Mouse (Mus musculus): ENCODE data around the gene Retsat.

Retsat gene

DNA sequence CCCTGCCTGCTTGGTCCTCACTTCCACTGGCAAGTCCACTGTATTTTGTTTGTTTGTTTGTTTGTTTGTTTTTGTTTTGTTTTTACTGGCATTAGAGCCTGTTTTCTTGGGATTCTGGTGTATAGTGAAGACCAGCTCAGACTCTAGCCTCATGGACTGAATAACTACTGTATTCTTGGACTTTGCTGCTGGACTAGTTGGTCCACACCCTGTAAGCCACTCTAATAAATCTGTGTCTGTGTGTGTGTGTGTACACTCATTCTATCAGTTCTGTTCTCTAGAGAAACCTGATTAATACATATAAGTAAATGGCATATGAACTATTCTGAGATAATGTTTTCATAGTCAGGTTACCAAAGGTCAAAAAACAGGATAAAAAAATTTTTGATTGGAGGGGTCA is 8.2 kb upstream of the Retsat start:
- DNase-seq, result no peak

DNA sequence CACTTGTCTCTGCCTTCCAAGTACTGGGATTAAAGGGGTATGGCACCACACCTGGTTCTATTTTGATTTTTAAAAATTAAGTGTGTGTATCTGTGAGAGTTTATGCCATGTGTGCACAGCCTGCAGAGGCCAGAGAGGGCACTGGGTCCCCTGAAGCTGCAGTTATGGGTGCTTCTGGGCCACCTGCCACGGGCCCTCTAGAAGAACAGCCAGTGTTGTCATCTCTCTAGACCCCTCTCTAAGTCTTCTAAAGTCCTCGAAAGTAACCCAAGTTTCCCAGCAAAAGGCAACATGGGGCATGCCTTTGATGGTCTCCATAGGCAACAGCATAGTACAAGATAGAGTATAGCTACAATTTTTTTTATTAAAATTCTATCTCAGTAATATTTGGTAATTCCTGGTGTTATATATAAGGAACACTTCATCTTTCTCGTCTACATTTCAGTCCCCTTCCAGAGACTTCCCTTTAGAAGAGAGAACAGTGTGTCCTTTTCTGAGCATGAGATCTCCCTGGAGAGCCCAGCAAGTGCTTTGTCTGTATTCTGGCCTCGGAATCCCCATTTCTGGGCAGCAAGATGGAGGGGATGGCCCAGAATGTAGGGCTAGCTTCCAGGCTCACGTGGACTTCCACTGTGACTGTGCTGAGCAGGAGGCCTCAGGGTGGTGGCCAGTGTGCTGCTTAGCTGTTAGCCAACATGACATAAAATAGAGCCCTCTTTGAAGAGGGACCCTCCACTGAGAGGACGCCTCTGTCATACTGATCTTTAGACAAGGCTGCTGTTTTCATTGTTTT is 5.1 kb upstream of the Retsat start:
- DNase-seq, result no peak

DNA sequence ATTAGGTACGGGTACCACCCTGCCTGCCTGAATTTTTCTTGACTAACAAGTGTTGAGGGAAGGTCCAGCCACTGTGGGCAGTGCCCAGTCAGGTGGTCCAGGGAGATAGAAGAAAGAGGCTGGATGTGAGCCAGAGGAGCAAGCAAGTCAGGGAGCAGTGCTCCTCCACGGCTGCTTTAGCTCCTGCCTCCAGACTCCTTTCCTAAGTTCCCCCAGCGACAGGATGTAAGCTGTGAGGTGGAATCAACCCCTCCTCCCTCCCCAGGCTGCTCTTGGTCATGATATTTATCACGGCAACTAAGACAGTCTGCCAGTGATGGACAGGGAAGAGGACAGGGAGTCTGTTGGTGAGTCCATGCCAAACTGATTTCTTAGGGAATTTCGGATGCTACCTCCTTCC is 4.4 kb upstream of the Retsat start:
- DNase-seq, result no peak

GRCm38 (mm10) chr6:72597083-72597874 is 996 bp upstream of the Retsat start:
- DNase-seq, result peak; percentile 41 to 48

GRCm38 (mm10) chr6:72598791-72599557 is 699 bp downstream of the Retsat start:
- DNase-seq, result no peak

- no peak for DNase-seq
These were observed 1.9 kb downstream of the Retsat start for GRCm38 (mm10) chr6:72600216-72600615.

- no peak for DNase-seq
These were observed 2.5 kb downstream of the Retsat start for GRCm38 (mm10) chr6:72600771-72601170.

- DNase-seq, result peak; percentile 87 to 90
These were observed 3.5 kb downstream of the Retsat start for GRCm38 (mm10) chr6:72601732-72602131.

- DNase-seq, result no peak
These were observed 5.8 kb downstream of the Retsat start for GRCm38 (mm10) chr6:72604066-72604465.

- DNase-seq, result no peak
These were observed 8.8 kb downstream of the Retsat start for GRCm38 (mm10) chr6:72607060-72607459.

DNA sequence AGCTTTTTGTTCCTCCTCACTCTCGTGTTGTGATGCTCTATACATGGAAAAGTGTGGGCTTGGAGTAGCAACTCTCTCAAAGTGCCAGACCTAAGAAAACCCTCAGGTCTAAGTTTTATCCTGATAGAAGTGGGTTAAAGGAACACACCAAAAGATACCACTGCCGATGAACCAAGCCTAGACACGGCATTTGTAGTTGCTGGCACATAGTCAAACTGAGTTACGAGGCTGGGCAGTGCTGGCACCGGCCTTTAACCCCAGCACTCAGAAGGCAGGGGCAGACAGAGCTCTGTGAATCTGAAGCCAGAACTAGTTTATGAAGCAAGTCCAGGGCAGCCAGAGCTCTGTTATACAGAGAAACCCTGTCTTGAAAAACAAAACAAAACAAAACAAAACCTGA is 9.4 kb downstream of the Retsat start:
- no peak for DNase-seq

GRCm38 (mm10) chr6:72608662-72609184 is 10.4 kb downstream of the Retsat start:
- DNase-seq, result no peak

DNA sequence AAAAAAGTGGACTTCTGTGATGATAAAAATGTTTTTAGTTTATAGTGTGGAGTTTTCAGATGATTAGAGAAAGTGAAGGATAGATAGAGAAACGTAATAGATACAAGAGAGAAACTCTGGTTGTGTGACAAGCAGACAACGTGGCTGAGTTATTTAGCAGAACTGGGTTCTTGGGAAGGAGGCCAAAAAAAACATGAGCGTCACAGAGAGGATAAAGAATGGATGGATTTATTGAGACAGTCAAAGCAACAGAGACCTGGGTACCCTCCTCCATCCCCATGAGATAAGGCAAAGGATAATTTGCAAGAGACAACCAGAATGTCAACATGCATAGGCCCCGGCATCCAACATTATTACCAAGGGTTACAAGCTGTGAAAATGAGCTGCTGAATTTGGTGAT is 12.0 kb downstream of the Retsat start:
- DNase-seq, result no peak

DNA sequence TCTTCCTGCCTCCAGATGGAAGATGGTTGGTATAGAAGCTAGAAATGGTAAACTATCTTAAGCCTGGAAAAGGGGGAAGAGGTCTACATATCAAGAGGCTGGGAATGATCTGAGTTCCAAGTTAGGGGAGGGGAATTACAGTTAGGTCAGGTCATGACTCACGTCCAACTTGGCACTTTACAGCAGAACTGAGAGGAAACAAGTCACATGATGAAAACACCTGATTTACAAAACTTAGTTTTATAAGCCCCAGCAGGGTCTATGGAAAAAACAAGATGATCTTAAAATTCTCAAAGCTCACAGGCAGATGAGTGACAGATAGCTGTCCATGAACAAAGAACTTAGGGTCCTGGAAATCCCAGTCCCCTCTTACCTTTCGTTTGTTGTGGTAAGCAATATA is 16.9 kb downstream of the Retsat start:
- no peak for DNase-seq

GRCm38 (mm10) chr6:72615561-72616375 is 17.5 kb downstream of the Retsat start:
- peak in 1 of 2 experiments; percentile 39 for DNase-seq

- DNase-seq, result peak; percentile 97 to 98
These were observed 18.5 kb downstream of the Retsat start, which contains the start of gene Tgoln1 for GRCm38 (mm10) chr6:72616643-72617288. Gene Tgoln1, minus strand, starts transcription at chr6:72617000.

GRCm38 (mm10) chr6:72619734-72620532 is 21.7 kb downstream of the Retsat start:
- DNase-seq, result no peak

- no peak for DNase-seq
These were observed 22.6 kb downstream of the Retsat start for GRCm38 (mm10) chr6:72620920-72621319.

DNA sequence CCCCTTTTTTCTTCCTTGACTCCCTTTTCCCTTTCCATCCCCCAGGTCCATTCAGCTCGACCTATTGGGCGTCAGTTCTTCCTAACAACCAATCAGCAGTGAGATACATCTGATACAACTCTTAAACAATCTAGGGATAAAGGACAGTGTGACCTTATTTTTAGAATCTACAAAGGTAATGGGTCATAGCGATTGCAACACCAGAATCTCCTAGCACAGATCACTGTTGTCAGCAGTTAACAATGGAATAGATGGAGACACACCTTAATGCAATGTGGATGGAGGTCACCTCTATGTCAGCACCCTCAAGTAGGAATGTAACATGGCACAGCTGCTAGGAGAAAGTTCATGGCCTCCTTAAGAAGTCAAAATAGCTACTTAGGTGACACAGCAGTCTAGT is 24.6 kb downstream of the Retsat start:
- DNase-seq, result no peak

- no peak for DNase-seq
These were observed 25.6 kb downstream of the Retsat start for GRCm38 (mm10) chr6:72623661-72624402.

Measured in B cell, adult 2 months (primary cell).